Mouse (Mus musculus): ENCODE results near the gene Lrrfip2.

Gene Lrrfip2

DNA sequence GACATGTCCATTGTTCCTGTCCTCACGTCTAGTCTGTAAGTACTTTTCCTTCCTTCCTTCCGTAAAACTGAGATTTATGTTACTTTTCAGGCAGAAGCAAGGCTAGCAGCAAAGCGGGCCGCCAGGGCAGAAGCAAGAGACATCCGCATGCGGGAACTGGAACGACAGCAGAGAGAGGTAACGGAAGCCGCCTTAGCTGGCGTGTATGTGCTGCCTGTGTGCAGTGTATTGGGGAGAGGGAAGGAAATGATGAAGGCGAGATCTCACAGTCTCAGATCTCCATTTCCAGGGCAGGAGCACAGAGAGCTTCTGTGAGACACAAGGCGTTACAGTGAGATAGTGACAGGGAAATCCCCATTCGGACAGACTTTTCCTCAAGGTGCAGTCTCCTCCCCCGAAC, 43.8 kb downstream of the Lrrfip2 start:
- peak; percentile 35 for DNase-seq (ENCODE audit: low read depth)

DNA sequence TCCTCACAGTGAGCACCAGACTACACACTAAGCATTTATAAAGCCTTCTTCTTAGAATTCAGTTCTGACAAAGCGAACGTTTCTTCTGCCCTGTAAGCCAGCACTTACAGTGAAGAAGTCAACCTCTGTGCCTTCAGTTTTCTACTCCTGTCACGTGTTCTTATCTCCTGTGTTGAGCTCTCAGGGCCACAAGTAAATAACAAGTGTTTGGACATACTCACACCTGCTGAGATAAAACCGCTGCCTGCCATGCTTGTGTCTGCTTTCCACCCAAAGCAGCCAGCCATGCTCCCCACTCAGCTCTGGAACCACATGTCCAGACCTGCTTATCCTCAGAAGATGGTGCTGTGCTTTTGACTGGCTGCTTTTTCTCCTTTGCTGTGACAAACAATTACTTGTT, 49.2 kb downstream of the Lrrfip2 start:
- DNase-seq (ENCODE audit: low read depth) = no peak

GRCm38 (mm10) chr9:111170430-111170829, 53.0 kb downstream of the Lrrfip2 start:
- DNase-seq (ENCODE audit: low read depth) = no peak

DNA sequence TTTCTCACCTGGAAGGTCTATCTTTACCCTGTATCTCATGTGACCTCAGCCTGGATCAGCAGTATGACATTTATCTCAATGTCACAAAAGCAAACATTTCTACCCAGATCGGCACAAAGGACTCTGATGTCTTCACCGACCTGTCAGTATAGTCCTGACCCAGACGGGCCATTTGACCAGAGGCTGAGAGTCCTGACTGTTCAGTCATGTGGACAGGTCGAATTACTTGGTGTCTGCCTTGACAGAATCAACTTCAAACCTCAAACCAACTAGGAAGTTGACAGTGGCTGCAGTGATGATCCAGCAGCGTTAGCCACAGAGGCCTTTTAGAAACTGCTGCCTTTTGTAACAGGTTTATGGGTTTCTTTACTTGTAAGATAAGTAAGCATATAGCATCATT, 56.7 kb downstream of the Lrrfip2 start:
- no peak for DNase-seq (ENCODE audit: low read depth)

GRCm38 (mm10) chr9:111178971-111179370, 61.6 kb downstream of the Lrrfip2 start:
- no peak for DNase-seq (ENCODE audit: low read depth)

DNA sequence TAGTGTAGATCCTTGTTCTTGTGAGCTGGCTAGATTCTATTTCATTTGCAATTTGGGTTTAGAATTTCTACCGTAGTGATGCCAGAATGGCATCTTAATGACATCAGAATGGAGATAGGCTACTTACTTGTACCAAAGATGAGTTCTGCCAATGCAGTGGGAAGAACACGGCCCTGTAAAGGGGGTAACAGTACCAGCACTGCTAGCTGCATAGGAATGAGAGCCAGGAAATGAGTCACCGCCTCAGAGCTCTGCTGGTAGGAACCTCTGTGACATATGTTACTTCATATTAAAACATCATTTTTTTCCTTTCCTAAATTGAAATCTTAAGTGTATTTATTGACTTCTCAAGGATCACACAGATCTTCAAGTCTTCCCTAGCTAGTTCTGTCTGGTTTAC, 64.8 kb downstream of the Lrrfip2 start:
- DNase-seq (ENCODE audit: low read depth) = no peak

- no peak for DNase-seq (ENCODE audit: low read depth)
These were observed 67.5 kb downstream of the Lrrfip2 start for GRCm38 (mm10) chr9:111184929-111185328.

DNA sequence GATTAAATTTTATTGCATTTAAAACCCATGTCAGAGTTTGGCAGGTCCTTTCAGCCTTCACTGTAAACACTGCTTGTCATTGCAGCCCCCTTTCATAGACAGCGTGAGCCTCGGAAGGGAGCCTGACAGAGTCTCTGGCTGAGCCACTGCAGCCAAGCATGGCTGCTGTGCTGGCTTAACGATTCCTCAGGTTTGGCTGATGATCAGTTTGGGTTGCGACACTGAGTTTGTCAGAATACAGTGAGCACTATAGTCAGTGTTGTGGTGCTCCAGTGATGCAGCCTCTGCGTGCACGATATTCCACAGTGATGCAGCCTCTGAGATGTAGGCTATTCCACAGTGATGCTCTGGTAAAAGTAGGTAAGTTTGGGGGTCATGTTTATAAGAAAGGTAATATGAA, 69.5 kb downstream of the Lrrfip2 start:
- no peak for DNase-seq (ENCODE audit: low read depth)

- no peak for DNase-seq (ENCODE audit: low read depth)
These were observed 71.3 kb downstream of the Lrrfip2 start for GRCm38 (mm10) chr9:111188731-111189130.

DNA sequence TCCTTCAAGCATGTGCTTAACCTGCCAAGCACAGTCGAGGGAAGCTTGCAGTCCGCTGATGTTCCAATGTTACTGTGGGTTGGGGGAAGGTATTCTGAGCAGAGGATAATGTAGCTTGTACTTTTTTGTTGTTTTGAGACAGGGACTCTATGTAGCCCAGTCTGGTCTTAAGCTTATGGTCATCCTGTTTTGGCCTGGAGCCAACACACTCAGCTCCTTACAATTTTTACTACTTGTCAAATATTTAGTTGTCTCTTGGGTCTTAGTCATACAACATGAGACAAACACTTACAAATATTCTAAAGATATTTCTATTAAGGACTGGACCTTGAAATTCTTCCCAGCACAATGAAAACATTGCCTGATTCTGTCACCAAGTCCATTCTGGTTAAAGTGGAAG, 75.8 kb downstream of the Lrrfip2 start:
- no peak for DNase-seq (ENCODE audit: low read depth)

- no peak for DNase-seq (ENCODE audit: low read depth)
These were observed 79.7 kb downstream of the Lrrfip2 start for GRCm38 (mm10) chr9:111197116-111197515.

- DNase-seq (ENCODE audit: low read depth) = no peak
These were observed 80.3 kb downstream of the Lrrfip2 start for GRCm38 (mm10) chr9:111197712-111198111.

DNA sequence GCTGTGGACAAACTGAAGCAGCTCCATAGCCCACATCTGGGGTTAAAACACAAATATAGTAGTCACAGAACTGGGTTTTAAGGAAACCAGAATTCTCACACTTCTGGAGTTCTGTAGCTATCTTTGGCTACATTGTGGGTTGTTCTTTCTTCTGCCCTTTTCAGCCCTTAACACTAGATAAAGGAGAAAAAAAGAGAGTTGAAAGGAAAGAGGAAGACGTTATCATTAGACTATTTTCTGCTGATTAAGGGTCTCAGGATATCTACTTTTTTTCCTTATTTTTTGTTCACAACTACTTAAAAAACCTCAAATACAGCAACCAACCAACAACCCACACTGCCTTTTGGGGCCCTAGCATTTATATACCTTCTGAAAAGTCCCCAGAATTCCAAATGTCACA, 80.9 kb downstream of the Lrrfip2 start:
- no peak for DNase-seq (ENCODE audit: low read depth)

- DNase-seq (ENCODE audit: low read depth) = no peak
These were observed 82.8 kb downstream of the Lrrfip2 start for GRCm38 (mm10) chr9:111200208-111200607.

DNA sequence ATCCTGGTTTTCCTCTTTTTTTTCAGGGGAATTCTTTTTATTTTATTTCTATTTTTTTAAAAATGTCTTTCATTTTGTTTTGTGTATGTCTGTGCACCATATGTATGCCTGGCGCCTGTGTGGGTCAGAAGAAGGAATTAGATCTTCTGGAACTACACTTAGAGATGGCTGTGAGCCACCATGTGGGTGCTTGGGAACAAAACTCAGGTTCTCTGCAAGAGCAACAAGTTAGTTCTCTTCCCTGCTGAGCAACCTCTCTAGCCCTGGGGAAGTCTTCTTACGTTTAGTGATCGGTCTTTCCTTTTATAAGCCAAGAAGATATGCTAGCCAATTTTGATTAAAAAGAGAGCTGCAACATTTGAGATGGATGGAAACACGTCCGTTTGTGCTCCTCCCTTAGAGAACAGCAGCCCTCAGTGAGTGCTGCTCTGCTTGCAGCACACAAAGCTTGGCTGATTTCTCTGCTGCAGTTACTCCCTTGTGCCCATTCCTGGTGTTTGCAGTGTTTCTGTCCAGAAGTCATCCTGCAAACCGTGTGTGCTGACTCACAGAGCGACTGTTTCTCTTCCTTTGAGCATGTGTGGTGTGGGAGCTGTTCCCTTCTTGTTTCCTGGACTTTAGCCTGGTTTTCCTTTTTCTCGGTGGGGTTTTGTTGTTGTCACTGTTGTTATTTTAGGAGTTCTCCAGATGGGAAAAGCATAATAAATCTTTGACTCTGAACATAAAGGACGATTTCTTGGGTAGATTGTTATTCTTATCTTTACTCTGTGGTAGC, 87.4 kb downstream of the Lrrfip2 start:
- no peak for DNase-seq (ENCODE audit: low read depth)

DNA sequence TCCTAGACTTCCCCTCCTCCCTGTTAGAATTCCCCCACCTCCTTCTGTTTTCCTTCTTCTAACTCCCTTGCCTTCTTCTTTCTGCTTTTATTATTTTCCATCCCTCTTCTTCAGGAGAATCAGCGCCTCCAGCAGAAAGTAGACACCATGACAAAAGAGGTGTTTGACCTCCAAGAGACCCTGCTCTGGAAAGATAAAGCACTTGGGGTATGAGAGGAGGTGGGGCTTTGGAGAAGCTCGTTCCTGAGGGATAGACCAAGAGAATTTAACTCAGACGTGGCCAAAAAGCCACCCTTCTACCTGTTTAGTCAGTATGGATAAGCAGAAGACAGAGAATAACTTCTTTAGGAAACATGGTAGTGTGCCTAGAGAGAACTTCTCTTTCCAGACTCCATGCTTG, 90.3 kb downstream of the Lrrfip2 start:
- DNase-seq (ENCODE audit: low read depth) = no peak

GRCm38 (mm10) chr9:111208185-111208584, 90.8 kb downstream of the Lrrfip2 start:
- no peak for DNase-seq (ENCODE audit: low read depth)

GRCm38 (mm10) chr9:111209158-111209699, 91.8 kb downstream of the Lrrfip2 start:
- no peak for DNase-seq (ENCODE audit: low read depth)

DNA sequence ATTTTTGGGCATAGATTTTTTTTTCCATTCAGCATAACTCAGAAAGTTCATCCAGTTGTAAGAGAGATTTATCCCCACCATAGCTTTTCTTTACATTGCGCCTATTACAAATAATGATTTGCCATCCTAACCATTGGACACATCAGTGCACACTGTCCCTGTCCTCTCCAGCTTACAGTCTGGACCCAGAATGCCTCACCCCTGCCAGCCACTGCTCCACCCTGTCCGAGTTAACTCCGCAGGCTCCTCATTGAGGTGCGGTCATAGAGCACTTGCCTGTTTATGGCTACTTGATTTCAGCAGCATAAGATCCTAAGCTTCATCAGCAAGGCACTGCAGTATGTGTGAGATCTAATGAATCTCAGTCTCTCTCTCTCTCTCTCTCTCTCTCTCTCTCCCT, 93.0 kb downstream of the Lrrfip2 start:
- no peak for DNase-seq (ENCODE audit: low read depth)

- DNase-seq (ENCODE audit: low read depth) = no peak
These were observed 94.0 kb downstream of the Lrrfip2 start for GRCm38 (mm10) chr9:111211122-111212041.

GRCm38 (mm10) chr9:111213501-111213900, 96.1 kb downstream of the Lrrfip2 start:
- DNase-seq (ENCODE audit: low read depth) = no peak

GRCm38 (mm10) chr9:111216424-111216823, 99.0 kb downstream of the Lrrfip2 start:
- no peak for DNase-seq (ENCODE audit: low read depth)

GRCm38 (mm10) chr9:111220551-111221080, 103.2 kb downstream of the Lrrfip2 start:
- no peak for DNase-seq (ENCODE audit: low read depth)
